Mouse (Mus musculus) liver, adult 2 months (tissue): Measurements from ENCODE around the gene Cacna2d3.

Source experiments
- CTCF ChIP-seq: fragments of 200-500 bp; IDR thresholded peaks from 2 replicates; pipeline ENCODE4 v1.5.1; 2011; ENCODE audit warnings: low read depth, low read length, control low read depth
- POLR2A ChIP-seq: fragments of 200-500 bp; IDR thresholded peaks from 2 replicates; pipeline ENCODE4 v1.6.1; 2011; ENCODE audit warnings: low read length, control low read depth; ENCODE audit not compliant: insufficient read depth; ENCODE audit errors: extremely low read depth

- TF ChIP-seq POLR2A (no peak), CTCF (no peak)
Observed at GRCm38 (mm10) chr14:29080630-29081029, 641.0 kb downstream of the Cacna2d3 start.
